Comparison of ENCODE assay signal across 27 mouse cellular contexts in the genomic region with DNA sequence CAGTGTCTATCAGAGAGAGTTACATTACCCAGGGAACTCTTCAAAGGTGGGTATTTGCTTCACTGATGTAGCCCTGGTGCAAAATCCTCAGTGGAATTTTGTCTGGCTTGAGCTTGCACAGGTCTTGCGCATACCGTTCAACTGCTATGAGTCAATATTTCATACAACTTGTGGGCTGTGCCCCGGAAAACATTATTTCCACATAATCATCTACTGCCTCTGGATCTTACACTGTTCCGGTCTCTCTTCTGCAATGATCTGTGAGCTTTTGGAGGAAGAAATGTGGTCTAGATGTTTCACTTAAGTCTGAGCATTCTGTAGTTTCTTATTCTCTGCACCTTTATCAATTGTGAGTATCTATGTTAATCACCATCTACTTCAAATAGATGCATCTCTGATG.
"Had no signal": no experiment of that assay in that cellular context is flagged by ENCODE, and none has a peak within 500 bp of the region (broad histone marks: within the 10 kb centered on the region; RNA-seq: fewer than 3 reads in every experiment).

No protein-coding gene starts in this region.

- H3K4me1 ChIP-seq: heart, embryonic 13.5 days; heart, embryonic 15.5 days; intestine, embryonic 15.5 days; liver, embryonic 13.5 days; liver, embryonic 15.5 days had no signal

- H3K4me2 ChIP-seq: heart, embryonic 11.5 days; heart, embryonic 13.5 days; heart, embryonic 15.5 days; hindbrain, embryonic 12.5 days; hindbrain, embryonic 14.5 days; intestine, embryonic 15.5 days; limb, embryonic 12.5 days; liver, embryonic 11.5 days; liver, embryonic 13.5 days; liver, embryonic 15.5 days had no signal

- H3K9me3 ChIP-seq: heart, embryonic 13.5 days; heart, embryonic 15.5 days; hindbrain, embryonic 12.5 days; intestine, embryonic 15.5 days; limb, embryonic 10.5 days; limb, embryonic 12.5 days; liver, embryonic 13.5 days; liver, embryonic 15.5 days had no signal

- DNase-seq: gastrocnemius, adult 2 months; gastrocnemius, postnatal 10 days; gastrocnemius, postnatal 25 days; heart, adult 18-20 months; heart, postnatal 14 days; heart, postnatal 36 days; kidney, adult 18-20 months; kidney, adult 8-10 months; kidney, postnatal 10 days; kidney, postnatal 25 days; kidney, postnatal 4 days; liver; liver, embryonic 13.5 days had no signal

- ATAC-seq: hindbrain, embryonic 16.5 days; inflammation-experienced regulatory T-cells, adult 6 months; intestine, embryonic 15.5 days; intestine, postnatal 0 days had no signal

- H3K9ac ChIP-seq: heart, embryonic 13.5 days; heart, embryonic 15.5 days; hindbrain, embryonic 12.5 days; hindbrain, embryonic 14.5 days; intestine, embryonic 15.5 days; limb, embryonic 12.5 days; liver, embryonic 13.5 days; liver, embryonic 15.5 days had no signal

- H3K27me3 ChIP-seq: heart, embryonic 13.5 days; heart, embryonic 15.5 days; hindbrain, embryonic 12.5 days; intestine, embryonic 15.5 days; limb, embryonic 12.5 days; liver, embryonic 13.5 days; liver, embryonic 15.5 days had no signal

- H3K27ac ChIP-seq: gastrocnemius, adult 2 months; heart, embryonic 13.5 days; heart, embryonic 15.5 days; hindbrain, embryonic 12.5 days; hindbrain, embryonic 14.5 days; intestine, embryonic 15.5 days; layer of hippocampus, adult 2 months; limb, embryonic 10.5 days; limb, embryonic 12.5 days; liver, embryonic 13.5 days; liver, embryonic 15.5 days had no signal

- H3K36me3 ChIP-seq: heart, embryonic 13.5 days; heart, embryonic 15.5 days; hindbrain, embryonic 12.5 days; intestine, embryonic 15.5 days; limb, embryonic 10.5 days; limb, embryonic 12.5 days; liver, embryonic 13.5 days; liver, embryonic 15.5 days had no signal

- H3K4me3 ChIP-seq: gastrocnemius, adult 2 months; heart, embryonic 13.5 days; heart, embryonic 15.5 days; hindbrain, embryonic 12.5 days; intestine, embryonic 15.5 days; layer of hippocampus, adult 2 months; limb, embryonic 10.5 days; limb, embryonic 12.5 days; liver, embryonic 13.5 days; liver, embryonic 15.5 days had no signal
